Mouse (Mus musculus) heart, adult 2 months (tissue): ENCODE data around the gene Rbm44.

ENCODE experiments used
- CTCF ChIP-seq: fragments of 200-600 bp; IDR thresholded peaks from 2 replicates; pipeline ENCODE4 v1.8.1; 2022; ENCODE audit warnings: antibody characterized with exemption, mild to moderate bottlenecking, moderate library complexity
- POLR2A ChIP-seq: fragments of 200-500 bp; IDR thresholded peaks from 2 replicates; pipeline ENCODE4 v1.6.1; 2011; ENCODE audit warnings: mild to moderate bottlenecking, low read depth, low read length, control low read depth; ENCODE audit not compliant: insufficient read depth

GRCm38 (mm10) chr1:91151509-91151908 is 6.6 kb downstream of the Rbm44 start:
- TF ChIP-seq CTCF (no peak), POLR2A (no peak)
